Mouse (Mus musculus) left cerebral cortex, postnatal 10 days (tissue): ENCODE data around the gene B3glct. TPM values are rescaled to one million over a fixed set of nuclear protein-coding genes. Genes with fewer than 3 reads are reported as not detected.

Source experiments
- total RNA-seq, 2 experiments: library from RNA; stranded (reverse); gene quantifications; 2 replicates each; pipeline ENCODE4 v1.2.3; 2021

Gene B3glct
- total RNA-seq, 2 experiments from 2014 or later, result 25.2 to 28.1 TPM

Other genes with a start within 250 kb of the B3glct start
- 1 to 10 TPM in 1 of 2 experiments, not detected in 1; 1.0 TPM for gene Tex26, start 238.6 kb upstream of the B3glct start, total RNA-seq
- gene Wdr95, start 149.6 kb upstream of the B3glct start, total RNA-seq, result 1 to 10 TPM; 1.1 to 1.4 TPM
- 100 to 1,000 TPM; 220 to 249 TPM for gene Hsph1, start 41.9 kb upstream of the B3glct start, total RNA-seq